Mouse (Mus musculus) layer of hippocampus, postnatal 25 days (tissue): Measurements from ENCODE around the gene Pik3r1. TPM values are rescaled to one million over a fixed set of nuclear protein-coding genes. Genes with fewer than 3 reads are reported as not detected.

Experiments used
- DNase-seq, 2 experiments: peaks; one replicate each; pipeline ENCODE4 v3.0.0; 2022; ENCODE audit warnings: mixed read lengths in 2 of 2, low spot score in 1 of 2; ENCODE audit errors: extremely low spot score in 1 of 2
- total RNA-seq, 2 experiments: library from RNA; stranded (reverse); gene quantifications; 2 replicates each; pipeline ENCODE4 v1.2.3; 2021

The Pik3r1 gene
- 10 to 100 TPM; 83.9 to 85.4 TPM for total RNA-seq

DNA sequence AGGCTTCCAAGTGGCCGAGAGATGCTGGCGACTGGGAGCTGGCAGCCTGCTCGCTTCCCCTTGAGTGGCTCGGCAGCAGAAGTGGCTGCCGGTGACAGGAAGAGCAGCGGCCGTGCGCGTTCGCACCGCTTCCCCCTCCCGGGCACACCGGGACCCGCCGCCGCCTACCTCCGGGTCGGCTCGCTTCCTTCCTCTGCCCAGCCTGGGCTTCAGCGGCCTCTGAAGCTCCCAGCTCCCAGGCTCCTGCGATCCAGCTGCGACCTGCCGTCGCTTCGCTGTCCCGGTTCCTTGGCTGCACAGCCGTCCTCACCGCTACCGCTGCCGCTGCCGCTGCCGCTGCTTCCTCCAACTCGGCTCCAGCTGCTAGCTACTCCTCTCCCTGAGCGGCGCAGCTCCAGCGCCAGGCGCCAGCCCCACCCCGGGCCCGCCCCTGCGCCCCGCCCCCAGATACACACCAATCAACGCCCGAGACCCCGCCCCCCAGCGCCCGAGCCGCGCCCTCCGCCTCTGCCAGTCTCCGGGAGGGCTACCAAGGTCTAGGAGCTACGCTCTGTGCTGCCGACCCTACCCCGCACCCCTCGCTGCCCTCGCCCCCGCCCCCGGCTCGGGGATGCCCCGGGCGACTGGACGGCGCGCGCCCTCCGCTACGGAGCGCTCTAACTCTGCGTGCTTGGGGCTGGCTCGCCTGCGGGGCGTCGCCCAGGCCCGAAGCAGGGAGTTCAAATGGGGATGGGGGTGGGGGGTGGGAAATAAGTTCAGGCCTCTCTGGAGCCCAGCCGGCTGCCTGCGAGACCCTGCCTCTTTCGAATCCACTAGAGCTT, at the start of gene Pik3r1:
Gene Pik3r1 (minus strand): TSS at position 409 of the 821 bp plus-strand sequence.
- DNase-seq = peak; percentile 89 to 93

DNA sequence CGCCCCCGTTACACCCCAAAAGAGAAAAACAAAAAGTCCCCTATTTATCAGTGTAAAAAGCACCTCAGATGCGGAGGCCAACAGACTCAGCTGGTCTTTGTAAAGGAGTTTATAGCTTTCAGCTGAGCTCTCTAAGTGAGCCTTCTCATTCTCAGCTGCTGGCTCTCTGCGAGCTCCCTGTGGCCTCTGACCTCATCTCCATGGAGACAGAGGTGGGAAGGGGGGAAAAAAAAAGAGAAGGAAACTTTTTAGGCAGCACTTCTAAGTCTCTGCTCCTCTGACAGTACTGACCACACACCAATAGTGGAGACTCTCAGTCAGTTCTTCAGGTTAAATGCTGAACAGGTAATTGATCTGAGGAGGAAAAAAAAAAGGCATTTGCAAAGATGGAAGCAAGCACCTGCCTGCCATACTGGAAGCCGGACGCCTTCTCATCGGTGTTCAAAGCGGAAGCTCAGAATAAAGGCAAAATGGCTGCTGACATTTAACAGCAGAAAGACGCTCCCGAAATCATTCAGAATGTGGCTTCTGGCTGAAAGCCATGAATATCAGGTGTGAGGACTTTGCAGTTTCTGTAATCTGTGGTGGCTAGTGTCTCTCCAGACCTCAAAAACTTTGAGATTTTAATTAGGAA, 45.4 kb upstream of the Pik3r1 start:
- DNase-seq = no peak

DNA sequence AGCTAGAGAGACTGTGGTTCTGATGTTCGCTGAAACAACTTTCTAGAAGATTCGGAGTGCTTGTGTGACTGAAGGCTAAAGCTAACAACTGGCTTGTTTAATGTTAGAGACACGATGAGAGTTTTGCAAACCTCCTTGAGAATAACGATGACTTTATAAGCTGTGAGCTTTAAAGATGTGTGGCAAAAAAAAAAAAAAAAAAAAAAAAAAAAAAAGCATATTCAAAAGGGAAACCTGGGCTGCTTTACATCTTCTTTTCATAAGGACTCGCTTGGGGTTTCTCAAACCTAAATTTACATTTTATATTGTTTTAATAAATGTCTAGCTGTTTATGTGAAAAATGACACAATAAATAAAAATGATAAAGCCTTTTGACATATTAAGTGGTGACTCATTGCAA, 44.3 kb upstream of the Pik3r1 start:
- no peak for DNase-seq

DNA sequence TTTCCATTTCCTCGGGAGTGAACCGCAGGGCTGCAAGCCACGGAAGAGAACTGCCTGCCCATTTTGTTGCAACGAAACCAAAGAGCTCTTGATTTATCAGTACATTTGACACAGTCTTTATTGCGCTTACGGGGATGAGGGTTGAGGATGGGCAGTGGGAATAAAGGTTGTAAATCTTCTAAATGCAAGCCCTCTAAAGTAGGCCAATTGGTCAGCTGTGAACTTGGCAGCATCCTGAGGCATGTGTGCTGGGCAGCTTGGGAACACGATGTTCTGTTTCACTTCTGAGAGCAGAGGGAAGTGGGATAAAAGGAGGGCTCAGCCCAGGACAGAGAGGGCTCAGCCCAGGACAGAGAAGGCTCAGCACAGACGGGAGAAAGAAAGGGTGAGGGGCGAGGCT, 43.9 kb upstream of the Pik3r1 start:
- no peak for DNase-seq

DNA sequence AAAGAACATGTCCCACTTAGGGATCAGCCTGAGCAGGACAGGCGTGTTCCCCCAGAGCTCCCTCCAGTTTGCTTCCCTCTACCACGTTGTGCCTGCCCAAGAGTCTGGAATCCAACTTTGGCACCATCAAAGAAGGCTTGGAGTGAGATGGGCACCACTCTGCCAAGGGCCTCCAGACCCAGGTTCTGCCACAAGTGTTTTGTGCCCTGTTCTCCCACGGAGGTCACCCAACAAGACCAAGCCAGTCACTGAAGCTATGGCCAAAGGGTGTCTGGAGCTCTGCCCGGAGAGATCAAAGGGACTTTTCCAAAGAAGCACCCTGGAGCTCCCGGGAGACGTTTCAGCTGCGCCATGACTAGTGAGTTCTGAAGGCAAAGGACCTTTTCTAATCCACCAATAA, 42.6 kb upstream of the Pik3r1 start:
- DNase-seq = peak in 1 of 2 experiments; percentile 51

DNA sequence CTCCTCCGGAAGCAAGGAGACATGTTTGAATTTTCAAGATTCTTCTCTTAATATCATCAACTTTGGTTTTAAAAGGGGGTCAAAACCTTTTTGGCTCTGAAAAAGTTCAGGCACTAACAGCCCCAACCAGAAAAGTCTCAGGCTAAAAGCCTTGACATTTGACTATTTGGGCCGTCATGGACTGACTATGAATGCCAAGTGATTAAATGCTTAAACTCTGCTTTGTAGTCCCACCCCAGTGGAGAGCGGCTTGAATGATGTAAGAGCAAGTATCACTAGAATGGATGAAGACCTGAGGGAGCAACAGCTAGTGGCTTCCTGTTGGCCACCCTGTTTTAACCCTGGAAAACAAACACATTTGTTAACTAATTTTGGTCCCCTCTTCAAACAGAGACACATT, 41.8 kb upstream of the Pik3r1 start:
- DNase-seq = no peak

DNA sequence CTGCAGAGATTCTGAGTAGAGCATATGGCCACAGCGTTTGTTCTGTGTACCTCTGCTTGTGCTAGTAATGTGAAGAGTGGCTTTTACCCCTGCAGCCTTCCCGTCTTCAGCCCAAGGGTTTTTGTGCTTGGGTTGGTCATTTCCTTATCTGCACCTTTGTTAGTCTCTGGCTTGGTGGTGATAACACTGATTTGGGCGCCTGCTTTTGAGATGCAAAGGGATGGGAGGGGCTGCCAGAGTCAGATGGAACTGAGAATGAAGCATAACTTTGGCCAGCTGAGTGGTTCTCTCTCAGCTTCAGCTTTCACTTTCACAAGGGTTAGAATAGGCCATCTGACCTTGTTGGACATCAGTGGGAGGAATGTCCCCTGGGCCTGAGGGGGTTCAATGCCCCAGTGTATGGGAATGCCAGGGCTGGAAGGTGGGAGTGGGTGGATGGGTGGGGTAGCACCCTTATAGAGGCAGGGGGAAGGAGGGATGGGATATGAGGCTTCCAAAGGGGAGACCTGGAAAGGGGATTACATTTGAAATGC, 37.6 kb upstream of the Pik3r1 start:
- no peak for DNase-seq

DNA sequence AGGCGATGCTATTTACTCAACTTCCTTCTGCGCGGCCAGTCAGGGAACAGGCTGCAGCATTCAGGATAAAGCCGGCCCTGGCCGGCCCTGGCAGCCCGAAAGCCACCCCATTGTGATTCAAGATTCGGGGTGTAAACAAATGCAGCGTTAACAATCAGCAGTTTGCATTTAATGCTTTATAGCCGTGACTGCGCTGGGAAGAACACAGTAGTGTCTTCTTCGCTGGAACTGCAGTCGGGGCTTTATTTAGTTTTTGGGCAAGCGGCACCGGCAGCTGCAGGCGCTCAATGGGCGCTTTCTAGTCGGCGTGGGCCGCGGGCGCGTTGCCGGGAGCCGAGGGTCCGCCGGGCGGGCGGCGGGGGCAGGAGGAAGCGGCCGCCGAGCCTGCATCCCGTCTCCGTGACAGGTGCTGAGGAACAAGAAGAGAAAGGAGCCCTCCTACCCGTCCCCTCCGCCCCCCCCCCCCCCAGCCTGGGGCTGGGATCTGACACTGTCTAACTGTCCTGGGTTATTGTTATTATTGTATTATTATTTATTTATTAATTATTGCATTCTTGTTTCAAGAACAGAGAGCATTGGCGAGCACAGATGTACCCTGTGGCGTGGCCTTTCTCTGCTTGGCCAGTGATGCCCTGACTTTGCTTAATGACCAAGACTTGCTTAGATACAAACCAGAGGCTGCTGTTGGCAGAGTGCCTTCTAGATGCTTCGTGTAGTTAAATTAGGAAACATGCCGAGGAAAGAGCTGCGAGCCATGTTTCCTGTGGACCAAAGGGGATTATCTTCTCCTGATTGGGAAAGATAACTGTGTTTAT, 33.6 kb upstream of the Pik3r1 start:
- peak; percentile 45 to 49 for DNase-seq

DNA sequence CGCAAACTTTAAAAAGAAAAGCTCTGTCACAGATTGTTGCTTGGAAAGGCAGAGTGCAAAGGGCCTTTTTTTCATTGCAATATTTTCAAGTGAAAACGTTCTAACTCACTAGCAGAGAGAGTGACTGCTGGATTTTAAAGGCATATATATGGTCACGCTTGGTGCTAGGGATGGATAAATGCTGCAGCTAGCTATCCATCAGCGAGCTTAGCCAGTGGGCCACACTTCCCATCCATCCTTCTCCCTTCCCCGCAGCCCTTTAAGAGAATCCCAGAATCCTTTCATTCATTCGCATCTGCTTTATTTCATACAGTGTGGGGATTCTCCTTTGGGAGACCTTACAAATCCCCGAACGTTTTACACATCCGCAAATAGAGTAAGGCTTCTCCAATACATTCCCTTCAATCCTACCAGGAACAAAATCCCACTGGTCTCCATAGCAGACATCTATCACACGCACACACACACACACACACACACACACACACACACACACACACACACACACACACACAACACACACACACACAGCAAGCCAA, 32.9 kb upstream of the Pik3r1 start:
- no peak for DNase-seq

DNA sequence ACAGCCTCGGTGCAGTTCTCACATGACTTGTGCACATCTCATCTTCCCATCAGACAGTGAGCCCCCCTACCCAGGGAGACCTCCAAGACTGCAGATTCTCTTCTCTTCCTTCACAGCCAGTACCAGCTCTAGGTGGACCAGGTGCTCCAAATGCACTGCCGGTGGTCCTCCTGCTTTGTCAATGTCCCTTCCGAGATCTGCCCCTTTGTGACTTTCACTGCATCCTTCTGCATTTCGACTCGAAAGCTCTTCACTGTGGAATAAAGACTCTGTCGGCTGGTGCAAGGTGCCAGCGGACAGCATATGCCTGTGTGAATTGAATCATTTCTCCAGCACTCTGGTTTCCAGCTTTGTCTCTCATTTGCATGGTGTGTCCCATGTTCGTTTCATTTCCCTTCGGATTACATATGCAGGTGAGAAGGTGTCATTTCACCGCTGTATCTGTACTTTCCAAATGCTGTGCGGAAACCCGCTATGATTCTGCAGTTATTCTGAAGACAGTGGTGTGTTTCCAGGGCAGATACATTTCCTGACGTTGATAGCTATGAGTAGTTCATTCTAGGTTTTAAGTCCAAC, 32.1 kb upstream of the Pik3r1 start:
- no peak for DNase-seq

DNA sequence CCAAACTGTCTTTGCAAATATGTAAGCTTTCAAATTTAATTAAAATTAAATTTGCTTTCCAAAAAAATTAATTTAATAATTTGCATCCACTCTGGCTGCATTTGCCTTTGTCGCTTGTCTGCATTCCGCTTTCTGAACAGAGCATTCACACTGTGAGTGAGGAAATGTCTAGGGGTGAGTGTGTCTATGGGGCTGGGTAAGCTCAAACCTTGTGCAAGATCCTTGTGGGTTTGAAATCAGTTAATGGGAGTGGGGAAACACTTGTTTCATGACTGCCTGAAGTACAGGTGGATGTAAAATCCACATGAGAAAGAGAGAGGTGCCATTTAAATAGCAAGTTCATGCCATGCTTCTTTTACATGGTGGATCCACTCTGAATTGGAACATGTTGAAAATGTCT, 31.3 kb upstream of the Pik3r1 start:
- DNase-seq = no peak

DNA sequence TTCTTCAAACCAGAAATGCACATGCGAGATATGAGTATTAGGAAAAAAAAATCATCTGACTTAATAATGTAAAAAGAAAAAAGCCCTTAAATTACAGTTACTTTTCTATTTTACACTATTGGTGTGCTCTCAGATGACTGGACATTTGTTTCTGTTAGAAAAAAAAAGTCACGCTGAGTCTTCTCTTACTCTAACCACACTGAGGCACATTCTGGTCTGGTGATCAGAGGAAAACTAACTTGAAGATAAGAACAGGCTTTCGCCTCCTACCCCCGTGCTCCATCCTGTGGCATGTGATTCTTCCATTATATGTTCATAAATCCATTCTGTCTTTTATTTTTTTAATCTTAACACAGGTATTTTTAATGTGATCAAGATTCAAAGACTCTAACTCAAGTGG, 30.5 kb upstream of the Pik3r1 start:
- no peak for DNase-seq

DNA sequence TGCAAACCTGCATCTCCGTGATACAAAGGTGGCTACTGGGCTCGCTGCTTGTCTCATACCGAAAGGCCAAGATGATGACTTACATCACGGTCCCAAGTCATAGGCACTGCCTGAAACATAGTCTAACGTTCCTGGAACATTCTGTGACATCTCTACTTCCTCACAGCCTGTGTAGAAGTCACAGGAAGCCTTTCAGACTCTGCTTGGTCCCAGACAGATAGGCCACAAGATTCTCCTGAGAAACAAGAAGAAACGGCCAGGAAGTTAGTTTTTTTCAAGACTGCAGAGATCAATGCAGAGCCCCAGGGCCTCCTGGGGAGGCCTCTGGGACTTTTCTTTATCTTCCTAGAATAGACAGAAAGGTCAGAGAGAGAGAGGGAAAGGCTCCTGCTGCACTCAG, 29.0 kb upstream of the Pik3r1 start:
- no peak for DNase-seq

DNA sequence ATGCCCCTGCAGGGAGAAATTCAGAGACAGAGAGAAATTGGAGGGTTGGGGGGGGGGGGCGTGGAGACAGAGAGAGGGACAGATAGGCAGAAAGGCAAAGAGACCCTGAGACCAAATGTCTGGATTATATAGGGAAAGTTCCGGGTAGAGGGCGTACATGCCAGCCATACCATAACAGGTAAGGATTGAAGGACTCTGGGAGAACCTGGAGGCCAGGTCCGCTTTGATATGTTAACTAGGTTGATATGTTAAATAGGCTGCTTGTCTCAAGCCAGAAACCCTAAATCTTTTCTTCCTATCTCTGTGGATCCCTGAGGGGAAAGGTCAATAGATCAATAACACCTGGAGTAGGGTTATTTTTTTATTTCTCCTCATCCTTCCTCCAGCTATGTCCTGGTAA, 17.7 kb upstream of the Pik3r1 start:
- no peak for DNase-seq

DNA sequence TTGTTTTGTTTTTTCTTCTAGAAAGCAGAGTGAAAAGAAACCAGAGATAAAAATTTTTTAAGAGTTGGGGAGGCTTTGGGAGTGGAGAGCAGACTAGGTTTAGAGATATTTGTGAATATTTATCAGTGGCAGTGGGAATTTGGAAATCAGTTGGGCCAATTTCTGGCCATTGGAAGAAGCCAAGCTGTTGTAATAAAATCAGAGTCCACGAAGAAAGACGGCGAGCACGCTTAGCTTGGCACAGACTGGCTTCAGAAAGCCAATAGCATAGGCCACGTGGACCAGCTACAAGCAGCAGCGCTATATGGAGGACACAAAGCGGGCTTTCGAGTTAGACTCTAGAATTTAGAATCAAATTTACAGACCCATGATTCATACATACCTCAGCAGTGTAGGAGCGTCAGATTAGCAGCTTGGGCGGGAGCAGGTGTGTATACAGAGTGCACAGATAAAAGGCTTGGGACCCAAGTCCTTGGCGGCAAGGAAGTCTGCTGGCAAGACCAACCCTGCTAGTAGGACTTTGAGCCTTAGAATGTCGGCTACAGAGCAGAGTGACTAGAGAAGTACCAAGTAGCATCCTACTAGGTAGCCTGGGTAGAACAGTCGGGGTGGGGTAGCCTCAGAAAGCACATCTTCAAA, 16.8 kb upstream of the Pik3r1 start:
- DNase-seq = no peak

DNA sequence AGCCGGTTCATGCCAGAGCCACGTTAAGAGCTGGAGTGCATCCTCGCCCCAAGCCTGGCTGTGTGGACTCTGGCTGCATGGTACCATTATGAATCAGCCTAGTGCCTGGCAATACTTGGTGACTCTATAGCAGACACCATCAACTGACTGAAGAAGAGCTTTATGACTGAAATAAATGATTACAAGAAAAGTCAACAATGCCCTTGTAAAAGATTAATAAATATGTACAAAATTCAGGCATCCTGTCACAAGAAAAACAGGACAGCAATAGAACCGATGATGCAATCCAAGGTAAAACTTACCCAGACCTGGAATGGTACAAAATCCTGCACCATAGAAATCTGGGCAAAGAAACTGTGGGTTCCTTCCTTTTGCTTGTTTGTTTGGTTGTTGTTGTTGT, 11.0 kb upstream of the Pik3r1 start:
- no peak for DNase-seq

DNA sequence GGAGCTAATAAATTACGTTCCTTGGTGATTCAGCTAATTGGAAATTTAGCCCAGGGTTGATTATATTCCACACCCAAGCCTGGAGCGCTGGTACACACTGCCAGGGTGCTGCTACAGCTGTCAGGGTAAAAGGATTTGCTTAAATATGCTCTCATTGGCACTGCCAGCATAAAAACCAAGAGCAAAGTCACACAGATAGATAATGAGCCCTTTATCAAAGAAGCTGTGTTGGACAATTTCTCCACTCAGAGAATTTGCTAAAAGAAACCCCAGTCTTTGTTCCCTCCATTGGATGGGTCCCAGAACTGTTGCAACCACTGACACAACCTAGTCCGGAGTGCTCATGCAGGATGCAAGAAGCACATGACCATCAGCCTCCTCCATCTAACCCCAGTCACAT, 9.8 kb upstream of the Pik3r1 start:
- DNase-seq = no peak

DNA sequence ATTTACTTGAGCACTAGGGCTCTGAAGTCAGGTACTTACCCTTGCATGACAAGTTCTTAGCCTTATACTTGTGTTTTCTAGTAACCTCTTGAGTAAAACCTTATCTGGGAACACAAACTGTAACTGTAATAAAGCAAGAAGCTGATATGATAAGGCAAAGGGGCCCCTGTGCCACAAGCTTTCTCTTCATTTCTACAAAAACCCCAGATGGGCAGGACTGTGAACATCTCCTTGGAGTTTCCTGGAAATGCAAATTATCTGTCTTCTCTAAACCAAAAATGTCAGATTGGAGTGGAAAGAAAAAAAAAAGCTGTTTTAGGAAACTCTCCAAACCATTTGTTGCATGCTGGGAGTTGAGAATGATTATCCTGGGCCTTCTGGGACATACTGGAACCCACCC, 3.1 kb upstream of the Pik3r1 start:
- DNase-seq = no peak

DNA sequence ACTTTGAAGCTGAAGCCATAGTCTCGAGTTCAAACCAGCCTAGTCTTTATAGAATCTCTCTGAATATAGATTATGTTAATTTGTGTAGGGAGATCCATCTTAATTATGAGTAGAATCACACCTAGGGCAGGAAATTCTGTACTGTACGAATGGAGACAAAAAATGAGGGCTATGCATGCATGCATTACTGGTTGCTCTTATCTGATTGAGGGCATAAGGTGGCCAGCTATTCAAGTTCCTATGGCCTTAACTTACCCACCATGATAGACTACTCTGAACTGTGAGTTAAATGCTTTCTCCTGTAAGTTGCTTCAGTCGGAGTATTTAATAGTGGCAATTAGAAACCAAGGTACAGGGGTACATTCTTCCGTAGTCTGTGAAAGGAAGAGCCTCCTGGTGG, 1.9 kb upstream of the Pik3r1 start:
- DNase-seq = no peak

DNA sequence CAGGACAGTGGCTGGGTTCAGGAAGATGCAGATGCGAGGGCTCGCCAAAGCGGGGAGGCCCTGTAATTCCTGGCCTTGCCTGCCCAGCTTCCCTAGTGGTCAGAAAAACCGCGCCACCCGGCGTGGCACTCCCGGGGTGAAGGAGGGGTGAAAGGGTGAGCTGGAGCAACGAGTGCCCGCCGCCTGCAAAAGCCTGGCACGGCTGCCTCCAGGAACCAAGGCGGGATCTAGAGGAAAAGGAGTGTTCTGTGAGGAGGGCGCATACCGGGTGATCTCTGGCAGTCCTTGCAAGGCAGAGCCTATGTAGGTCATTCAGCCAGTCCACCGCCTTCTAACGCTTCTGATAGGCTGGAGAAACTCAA, 594 bp upstream of the Pik3r1 start:
- DNase-seq = peak; percentile 32 to 50
